Mouse (Mus musculus): ENCODE measurements at regions not wholly inside any gene's neighbourhood (a gene's known extent, or its start where the extent isn't known, plus 50 kb on each side); places are given as distances from the start of the nearest gene placed in this dataset.

DNA sequence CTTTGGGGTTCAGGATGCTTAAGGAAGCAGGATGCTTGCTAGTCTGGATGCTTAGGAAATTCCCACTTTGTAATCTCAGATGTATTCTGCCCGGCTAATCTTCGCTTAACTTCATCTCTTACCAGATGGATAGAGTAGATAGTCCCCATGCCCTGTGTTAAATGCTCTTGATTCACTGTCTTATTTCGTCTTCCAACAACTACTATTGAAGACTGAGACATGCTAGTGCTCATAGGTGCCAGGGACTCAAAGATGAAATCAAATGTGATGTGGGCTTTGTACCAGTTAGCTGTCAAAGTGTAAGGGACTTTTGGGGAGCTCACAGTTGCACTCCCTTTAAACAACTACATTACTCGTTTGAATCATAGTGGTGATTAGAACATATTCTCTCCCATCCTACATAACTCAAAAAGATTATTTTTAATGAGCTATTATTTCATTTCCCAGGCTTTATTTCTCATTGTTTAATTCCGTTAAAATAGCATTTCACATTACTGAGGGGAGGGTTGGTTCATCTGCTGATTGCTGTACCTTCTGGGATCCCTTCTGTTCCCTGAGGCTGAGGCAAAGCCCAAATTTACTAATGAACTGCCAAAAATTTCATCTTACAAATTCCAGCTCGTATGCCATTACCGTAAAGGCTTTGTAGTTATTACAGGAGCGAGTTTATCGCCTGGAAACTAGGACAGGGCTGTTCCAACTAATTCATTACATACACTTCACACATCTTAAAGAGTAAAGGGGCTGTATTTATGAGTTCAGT lies 228.1 kb upstream of the Tenm2 start:
- Histone ChIP-seq H3K79me3 (ENCODE audit: low read depth) (no peaks in the 10 kb centered on the region), H3ac (ENCODE audit: control insufficient read depth, insufficient read length, low read depth) (no peak overlapping the region), H3K36me3 (ENCODE audit: control insufficient read depth, insufficient read depth) (no peaks in the 10 kb centered on the region), H3K4me3 (ENCODE audit: insufficient read depth, poor library complexity, severe bottlenecking) (no peak overlapping the region), H3K27me3 (ENCODE audit: control insufficient read depth, insufficient read depth, insufficient read length) (no peaks in the 10 kb centered on the region), H3K79me2 (ENCODE audit: control insufficient read depth, insufficient read depth) (no peaks in the 10 kb centered on the region)
- TF ChIP-seq MYOD1 (IDR thresholded peaks at IDR 0.05; ENCODE audit: control insufficient read depth, insufficient read length, low read depth), result no peak

DNA sequence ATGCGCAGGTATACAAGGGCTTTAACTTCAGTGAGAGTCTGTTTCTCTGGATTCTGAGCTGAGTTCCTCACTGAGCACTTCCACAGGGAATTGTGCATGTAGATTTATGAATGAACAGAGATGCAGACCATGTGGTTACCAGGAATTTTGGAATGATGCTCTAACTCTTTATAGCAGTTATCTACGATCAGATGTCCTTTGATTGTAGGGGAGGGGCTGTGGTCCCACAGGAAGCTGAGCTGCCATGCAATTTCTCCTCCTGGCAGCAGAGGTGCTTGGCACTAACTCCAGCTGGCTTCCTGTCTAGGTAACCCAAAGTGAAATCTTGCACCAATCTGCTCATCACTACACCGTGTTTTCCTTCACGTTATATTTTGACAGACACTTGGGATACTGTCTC lies 226.6 kb upstream of the Tenm2 start:
- H3K79me2 ChIP-seq (ENCODE audit: control insufficient read depth, insufficient read depth), result no peaks in the 10 kb centered on the region
- no peaks in the 10 kb centered on the region for H3K27me3 ChIP-seq (ENCODE audit: control insufficient read depth, insufficient read depth, insufficient read length)
- H3K36me3 ChIP-seq (ENCODE audit: control insufficient read depth, insufficient read depth), result no peaks in the 10 kb centered on the region
- H3K4me3 ChIP-seq (ENCODE audit: insufficient read depth, poor library complexity, severe bottlenecking), result no peak overlapping the region
- H3K79me3 ChIP-seq (ENCODE audit: low read depth), result no peaks in the 10 kb centered on the region
- H3ac ChIP-seq (ENCODE audit: control insufficient read depth, insufficient read length, low read depth), result no peak overlapping the region
- no peak for TF ChIP-seq CTCF (IDR thresholded peaks at IDR 0.05; ENCODE audit: control insufficient read depth, insufficient read depth, insufficient read length)
- no peak for TF ChIP-seq MYOD1 (IDR thresholded peaks at IDR 0.05; ENCODE audit: control insufficient read depth, insufficient read length, low read depth)
- no peak for TF ChIP-seq MYOG (IDR thresholded peaks at IDR 0.05; ENCODE audit: control insufficient read depth, extremely low read depth, insufficient read length)
- TF ChIP-seq FOSL1 (IDR thresholded peaks at IDR 0.05; ENCODE audit: insufficient read depth, low read length, poor library complexity, severe bottlenecking), result no peak
- no peak for TF ChIP-seq CEBPB (IDR thresholded peaks at IDR 0.05; ENCODE audit: low read depth)
- TF ChIP-seq MAX (IDR thresholded peaks at IDR 0.05), result no peak
- no peak for TF ChIP-seq USF1 (IDR thresholded peaks at IDR 0.05; ENCODE audit: low read depth)

- no peaks in the 10 kb centered on the region for H3K79me2 ChIP-seq (ENCODE audit: control insufficient read depth, insufficient read depth)
- H3K79me3 ChIP-seq (ENCODE audit: low read depth), result no peaks in the 10 kb centered on the region
- no peak overlapping the region for H3K4me3 ChIP-seq (ENCODE audit: insufficient read depth, poor library complexity, severe bottlenecking)
- H3K36me3 ChIP-seq (ENCODE audit: control insufficient read depth, insufficient read depth), result no peaks in the 10 kb centered on the region
- no peak overlapping the region for H3ac ChIP-seq (ENCODE audit: control insufficient read depth, insufficient read length, low read depth)
- H3K27me3 ChIP-seq (ENCODE audit: control insufficient read depth, insufficient read depth, insufficient read length), result no peaks in the 10 kb centered on the region
- TF ChIP-seq CTCF (IDR thresholded peaks at IDR 0.05; ENCODE audit: control insufficient read depth, insufficient read depth, insufficient read length) (no peak), MYOG (IDR thresholded peaks at IDR 0.05; ENCODE audit: control insufficient read depth, extremely low read depth, insufficient read length) (no peak), FOSL1 (IDR thresholded peaks at IDR 0.05; ENCODE audit: insufficient read depth, low read length, poor library complexity, severe bottlenecking) (no peak), USF1 (IDR thresholded peaks at IDR 0.05; ENCODE audit: low read depth) (no peak), CEBPB (IDR thresholded peaks at IDR 0.05; ENCODE audit: low read depth) (no peak), MAX (IDR thresholded peaks at IDR 0.05) (no peak), MYOD1 (IDR thresholded peaks at IDR 0.05; ENCODE audit: control insufficient read depth, insufficient read length, low read depth) (no peak)
Measured at GRCm38 (mm10) chr11:37447361-37447760, 211.6 kb upstream of the Tenm2 start.

- H3K4me3 ChIP-seq (ENCODE audit: insufficient read depth, poor library complexity, severe bottlenecking), result no peak overlapping the region
- H3K79me2 ChIP-seq (ENCODE audit: control insufficient read depth, insufficient read depth), result no peaks in the 10 kb centered on the region
- no peak overlapping the region for H3ac ChIP-seq (ENCODE audit: control insufficient read depth, insufficient read length, low read depth)
- no peaks in the 10 kb centered on the region for H3K79me3 ChIP-seq (ENCODE audit: low read depth)
- TF ChIP-seq FOSL1 (IDR thresholded peaks at IDR 0.05; ENCODE audit: insufficient read depth, low read length, poor library complexity, severe bottlenecking) (no peak), CTCF (IDR thresholded peaks at IDR 0.05; ENCODE audit: control insufficient read depth, insufficient read depth, insufficient read length) (no peak), USF1 (IDR thresholded peaks at IDR 0.05; ENCODE audit: low read depth) (no peak), MYOG (IDR thresholded peaks at IDR 0.05; ENCODE audit: control insufficient read depth, extremely low read depth, insufficient read length) (no peak), MYOD1 (IDR thresholded peaks at IDR 0.05; ENCODE audit: control insufficient read depth, insufficient read length, low read depth) (no peak), MAX (IDR thresholded peaks at IDR 0.05) (no peak), CEBPB (IDR thresholded peaks at IDR 0.05; ENCODE audit: low read depth) (no peak)
- H3K36me3 ChIP-seq (ENCODE audit: control insufficient read depth, insufficient read depth), result no peaks in the 10 kb centered on the region
- no peaks in the 10 kb centered on the region for H3K27me3 ChIP-seq (ENCODE audit: control insufficient read depth, insufficient read depth, insufficient read length)
Measured at GRCm38 (mm10) chr11:37446626-37447025, 210.9 kb upstream of the Tenm2 start.

DNA sequence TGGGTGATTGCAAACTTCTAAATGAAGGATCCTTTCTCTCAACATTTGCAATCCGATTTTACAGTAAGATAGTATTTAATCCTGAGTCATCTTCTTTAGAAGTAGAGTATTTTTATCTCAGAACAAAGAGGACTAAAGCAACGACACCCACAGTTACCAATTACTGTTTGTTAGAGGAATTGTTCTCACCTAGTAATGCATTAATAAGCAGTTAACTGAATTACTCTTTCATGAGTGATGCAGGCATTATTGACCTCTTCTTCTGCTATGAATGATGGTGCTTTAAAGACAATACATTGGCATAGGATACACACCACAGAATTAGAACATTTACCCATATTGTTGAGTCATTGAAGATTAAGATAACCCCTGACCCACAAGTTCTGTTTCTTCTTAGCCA lies 207.0 kb upstream of the Tenm2 start:
- no peak overlapping the region for H3K4me3 ChIP-seq (ENCODE audit: insufficient read depth, poor library complexity, severe bottlenecking)
- TF ChIP-seq MAX (IDR thresholded peaks at IDR 0.05), result no peak
- TF ChIP-seq FOSL1 (IDR thresholded peaks at IDR 0.05; ENCODE audit: insufficient read depth, low read length, poor library complexity, severe bottlenecking), result no peak
- TF ChIP-seq MYOD1 (IDR thresholded peaks at IDR 0.05; ENCODE audit: control insufficient read depth, insufficient read length, low read depth), result no peak
- no peak for TF ChIP-seq USF1 (IDR thresholded peaks at IDR 0.05; ENCODE audit: low read depth)
- TF ChIP-seq CEBPB (IDR thresholded peaks at IDR 0.05; ENCODE audit: low read depth), result no peak
- no peak for TF ChIP-seq CTCF (IDR thresholded peaks at IDR 0.05; ENCODE audit: control insufficient read depth, insufficient read depth, insufficient read length)
- H3K27me3 ChIP-seq (ENCODE audit: control insufficient read depth, insufficient read depth, insufficient read length), result no peaks in the 10 kb centered on the region
- H3K79me3 ChIP-seq (ENCODE audit: low read depth), result no peaks in the 10 kb centered on the region
- H3ac ChIP-seq (ENCODE audit: control insufficient read depth, insufficient read length, low read depth), result no peak overlapping the region
- H3K79me2 ChIP-seq (ENCODE audit: control insufficient read depth, insufficient read depth), result no peaks in the 10 kb centered on the region
- H3K36me3 ChIP-seq (ENCODE audit: control insufficient read depth, insufficient read depth), result no peaks in the 10 kb centered on the region

DNA sequence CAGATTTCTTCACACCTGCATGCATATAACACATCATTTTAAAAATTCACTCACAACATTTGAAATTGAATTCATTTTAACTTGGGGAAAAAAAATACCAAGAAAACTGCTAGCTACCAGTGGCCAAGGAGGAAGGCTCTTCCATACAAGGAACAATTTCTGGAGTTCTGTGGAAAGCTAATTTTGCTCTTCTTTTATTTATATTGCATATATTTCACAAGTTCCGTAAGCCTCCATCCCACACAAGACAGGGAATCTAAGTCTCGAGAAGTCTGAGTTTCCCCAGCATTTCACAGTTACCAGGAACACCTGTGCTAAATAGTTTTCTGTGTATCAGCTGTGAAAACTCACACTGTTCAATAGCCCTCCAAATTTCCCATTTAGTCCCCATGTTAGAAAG lies 198.8 kb upstream of the Tenm2 start:
- TF ChIP-seq MAX (IDR thresholded peaks at IDR 0.05), result no peak
- no peak for TF ChIP-seq MYOD1 (IDR thresholded peaks at IDR 0.05; ENCODE audit: control insufficient read depth, insufficient read length, low read depth)
- TF ChIP-seq MYOG (IDR thresholded peaks at IDR 0.05; ENCODE audit: control insufficient read depth, extremely low read depth, insufficient read length), result no peak
- TF ChIP-seq CTCF (IDR thresholded peaks at IDR 0.05; ENCODE audit: control insufficient read depth, insufficient read depth, insufficient read length), result no peak
- no peak for TF ChIP-seq FOSL1 (IDR thresholded peaks at IDR 0.05; ENCODE audit: insufficient read depth, low read length, poor library complexity, severe bottlenecking)
- no peak for TF ChIP-seq USF1 (IDR thresholded peaks at IDR 0.05; ENCODE audit: low read depth)
- no peak for TF ChIP-seq CEBPB (IDR thresholded peaks at IDR 0.05; ENCODE audit: low read depth)
- Histone ChIP-seq H3ac (ENCODE audit: control insufficient read depth, insufficient read length, low read depth) (no peak overlapping the region), H3K4me3 (ENCODE audit: insufficient read depth, poor library complexity, severe bottlenecking) (no peak overlapping the region), H3K79me3 (ENCODE audit: low read depth) (no peaks in the 10 kb centered on the region), H3K36me3 (ENCODE audit: control insufficient read depth, insufficient read depth) (no peaks in the 10 kb centered on the region), H3K79me2 (ENCODE audit: control insufficient read depth, insufficient read depth) (no peaks in the 10 kb centered on the region), H3K27me3 (ENCODE audit: control insufficient read depth, insufficient read depth, insufficient read length) (no peaks in the 10 kb centered on the region)

Measured in C2C12 (cell line).